Mouse (Mus musculus): ENCODE measurements around the gene Dolk. TPM values are rescaled to one million over a fixed set of nuclear protein-coding genes. Genes with fewer than 3 reads are reported as not detected.

The Dolk gene
- 10 to 100 TPM; 11.3 to 12.8 TPM for polyA plus RNA-seq (2017; shearing (Covaris generic))

- peak; percentile 96 for ATAC-seq
Measured at GRCm38 (mm10) chr2:30286192-30287026, at the start of gene Dolk, which contains the start of gene Nup188. Gene Dolk (minus strand): TSS chr2:30286334. Gene Nup188 (plus strand): TSS chr2:30286397.

GRCm38 (mm10) chr2:30335324-30335723, 49.2 kb upstream of the Dolk start:
- no peak for ATAC-seq

- no peak for ATAC-seq
Measured at GRCm38 (mm10) chr2:30328791-30329190, 42.7 kb upstream of the Dolk start.

- no peak for ATAC-seq
Measured at GRCm38 (mm10) chr2:30327276-30327675, 41.1 kb upstream of the Dolk start.

- ATAC-seq, result no peak
Measured at GRCm38 (mm10) chr2:30325296-30325695, 39.2 kb upstream of the Dolk start.

- no peak for ATAC-seq
Measured at GRCm38 (mm10) chr2:30323111-30323510, 37.0 kb upstream of the Dolk start.

GRCm38 (mm10) chr2:30319260-30319659, 33.1 kb upstream of the Dolk start:
- no peak for ATAC-seq

- ATAC-seq, result no peak
Measured at GRCm38 (mm10) chr2:30316955-30317354, 30.8 kb upstream of the Dolk start.

GRCm38 (mm10) chr2:30316136-30316535, 30.0 kb upstream of the Dolk start:
- no peak for ATAC-seq

GRCm38 (mm10) chr2:30311481-30311880, 25.3 kb upstream of the Dolk start:
- ATAC-seq, result no peak

- no peak for ATAC-seq
Measured at GRCm38 (mm10) chr2:30309351-30309750, 23.2 kb upstream of the Dolk start.

- no peak for ATAC-seq
Measured at GRCm38 (mm10) chr2:30306087-30306486, 20.0 kb upstream of the Dolk start.

GRCm38 (mm10) chr2:30299966-30300365, 13.8 kb upstream of the Dolk start:
- ATAC-seq, result no peak

- ATAC-seq, result no peak
Measured at GRCm38 (mm10) chr2:30299525-30299924, 13.4 kb upstream of the Dolk start.

GRCm38 (mm10) chr2:30287027-30287373, 866 bp upstream of the Dolk start:
- ATAC-seq, result no peak

GRCm38 (mm10) chr2:30285416-30286181, 535 bp downstream of the Dolk start:
- peak; percentile 20 for ATAC-seq

GRCm38 (mm10) chr2:30285004-30285403, 1.1 kb downstream of the Dolk start:
- ATAC-seq, result no peak

- ATAC-seq, result no peak
Measured at GRCm38 (mm10) chr2:30283193-30283592, 2.9 kb downstream of the Dolk start.

- no peak for ATAC-seq
Measured at GRCm38 (mm10) chr2:30281651-30282050, 4.5 kb downstream of the Dolk start.

- no peak for ATAC-seq
Measured at GRCm38 (mm10) chr2:30280743-30281142, 5.4 kb downstream of the Dolk start, which contains the start of gene Gm28038. Gene Gm28038 (plus strand): TSS chr2:30281043.

GRCm38 (mm10) chr2:30270134-30270533, 16.0 kb downstream of the Dolk start:
- ATAC-seq, result peak; percentile 95

- ATAC-seq, result no peak
Measured at GRCm38 (mm10) chr2:30269241-30269990, 16.7 kb downstream of the Dolk start.

- no peak for ATAC-seq
Measured at GRCm38 (mm10) chr2:30268371-30268770, 17.8 kb downstream of the Dolk start.

Measured in CD4-positive, CD25-positive, alpha-beta regulatory T cell, adult 4 months (primary cell).